Mouse (Mus musculus): ENCODE measurements around the gene Hykk. TPM values are rescaled to one million over a fixed set of nuclear protein-coding genes. Genes with fewer than 3 reads are reported as not detected.
"Not testable (repeated sequence)": the region's sequence is repeated elsewhere in the genome, so short reads cannot be mapped to it uniquely, and the experiment has no call there.

Gene Hykk
- polyA plus RNA-seq, 1 experiment = 0.01 TPM

DNA sequence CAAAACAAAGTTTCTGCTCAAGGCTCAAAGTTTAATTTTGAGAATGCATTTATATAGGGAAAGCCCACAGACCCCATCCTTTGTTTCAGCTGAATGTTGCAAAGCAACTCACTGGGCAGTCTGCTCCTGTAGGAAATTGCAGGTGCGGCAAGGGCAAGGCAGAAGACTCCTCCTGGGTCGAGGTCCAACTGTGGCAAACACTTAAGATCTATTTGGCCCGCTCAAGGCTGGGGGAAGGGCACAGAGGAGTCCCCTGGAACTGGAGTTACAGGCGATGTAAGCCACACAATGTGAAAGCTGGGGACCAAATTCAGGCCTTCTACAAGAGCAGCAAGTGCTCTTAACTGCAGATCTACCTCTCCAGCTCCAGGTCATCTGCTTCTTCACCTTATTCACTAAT, 2.9 kb downstream of the Hykk start:
- Histone ChIP-seq H3K9me3 (ENCODE audit: control insufficient read depth, low read length) (peaks cover 5% of the 10 kb centered on the region), H3K27me3 (ENCODE audit: control insufficient read depth) (peaks cover 19% of the 10 kb centered on the region), H3K4me3 (replicated peaks) (no peak overlapping the region), H3K36me3 (ENCODE audit: control insufficient read depth) (no peaks in the 10 kb centered on the region; the same call in 1 of the 2 replicates), H3K4me1 (ENCODE audit: control insufficient read depth) (peaks cover 6% of the 10 kb centered on the region)
- TF ChIP-seq TAL1 (IDR thresholded peaks at IDR 0.05; ENCODE audit: low read length) = no peak

DNA sequence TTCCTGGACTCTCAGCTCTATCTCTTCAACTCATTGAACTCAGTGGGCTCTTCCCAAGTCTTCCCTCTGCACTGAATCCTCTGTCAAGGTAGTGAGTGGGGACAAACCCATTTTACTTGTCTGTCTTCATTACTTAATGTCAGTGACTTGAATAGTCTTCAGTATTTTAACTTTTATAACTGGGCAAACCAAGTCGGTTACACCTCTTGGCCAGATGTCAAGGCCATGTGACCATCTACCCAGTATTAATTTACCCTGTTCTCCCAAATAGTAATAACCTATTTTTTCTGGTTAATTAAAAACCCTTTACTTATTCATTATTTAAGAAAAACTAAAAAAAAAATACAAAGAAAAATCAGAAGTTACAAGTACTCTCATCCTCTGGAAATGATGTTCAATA, 13.7 kb downstream of the Hykk start:
- H3K4me3 ChIP-seq (replicated peaks) = no peak overlapping the region
- TF ChIP-seq TAL1 (IDR thresholded peaks at IDR 0.05; ENCODE audit: low read length) (no peak), GATA1 (IDR thresholded peaks at IDR 0.05; ENCODE audit: low read length) (no peak)

DNA sequence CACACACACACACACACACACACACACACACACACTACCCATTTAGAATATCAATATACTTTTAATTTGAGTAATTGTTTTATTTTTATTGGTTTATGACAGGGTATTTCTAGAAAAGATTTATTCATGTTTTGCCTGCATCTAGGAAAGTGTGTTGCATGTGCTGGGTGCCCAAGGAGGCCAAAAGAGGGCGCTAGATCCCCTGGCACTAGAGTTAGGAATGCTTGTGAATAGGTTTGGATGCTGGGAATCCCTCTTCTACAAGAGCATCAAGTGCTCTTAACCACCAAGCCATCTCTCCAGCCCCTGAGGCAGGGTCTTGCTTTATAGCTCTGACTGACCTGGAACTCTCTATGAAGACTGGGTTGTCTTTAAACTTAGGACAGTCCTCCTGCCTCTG, 14.7 kb downstream of the Hykk start:
- peaks cover 2% of the 10 kb centered on the region; the same call in 1 of the 2 replicates for H3K36me3 ChIP-seq (ENCODE audit: control insufficient read depth)
- no peak overlapping the region for H3K4me3 ChIP-seq (replicated peaks)
- TF ChIP-seq TAL1 (IDR thresholded peaks at IDR 0.05; ENCODE audit: low read length) = no peak
- TF ChIP-seq GATA1 (IDR thresholded peaks at IDR 0.05; ENCODE audit: low read length) = no peak
- no peaks in the 10 kb centered on the region for H3K9me3 ChIP-seq (ENCODE audit: control insufficient read depth, low read length)
- H3K27me3 ChIP-seq (ENCODE audit: control insufficient read depth) = no peaks in the 10 kb centered on the region
- H3K4me1 ChIP-seq (ENCODE audit: control insufficient read depth) = no peaks in the 10 kb centered on the region

More for the DNA sequence above, 13.7 kb downstream of the Hykk start:
- Histone ChIP-seq H3K36me3 (ENCODE audit: control insufficient read depth) (peaks cover 2% of the 10 kb centered on the region; the same call in 1 of the 2 replicates), H3K27me3 (ENCODE audit: control insufficient read depth) (no peaks in the 10 kb centered on the region), H3K9me3 (ENCODE audit: control insufficient read depth, low read length) (no peaks in the 10 kb centered on the region), H3K4me1 (ENCODE audit: control insufficient read depth) (no peaks in the 10 kb centered on the region)

DNA sequence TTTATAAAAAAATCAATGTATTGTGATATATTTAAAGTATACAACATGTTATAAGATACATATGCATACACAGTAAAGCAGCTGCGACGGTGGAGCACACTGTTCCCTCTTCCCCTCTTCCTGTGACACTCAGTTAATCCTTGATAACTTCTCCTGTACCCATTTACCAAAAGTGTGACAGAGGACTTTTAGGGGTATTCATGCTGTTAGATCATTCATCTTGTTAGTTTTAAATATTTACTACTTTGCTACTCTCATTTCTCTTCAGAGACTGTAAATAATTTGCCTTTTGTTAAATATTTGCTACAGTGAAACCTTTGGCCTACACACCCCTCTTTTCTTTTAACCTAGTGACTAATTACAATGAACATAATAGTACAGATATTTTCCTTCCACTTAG, 15.3 kb downstream of the Hykk start:
- H3K4me3 ChIP-seq (replicated peaks) = no peak overlapping the region

DNA sequence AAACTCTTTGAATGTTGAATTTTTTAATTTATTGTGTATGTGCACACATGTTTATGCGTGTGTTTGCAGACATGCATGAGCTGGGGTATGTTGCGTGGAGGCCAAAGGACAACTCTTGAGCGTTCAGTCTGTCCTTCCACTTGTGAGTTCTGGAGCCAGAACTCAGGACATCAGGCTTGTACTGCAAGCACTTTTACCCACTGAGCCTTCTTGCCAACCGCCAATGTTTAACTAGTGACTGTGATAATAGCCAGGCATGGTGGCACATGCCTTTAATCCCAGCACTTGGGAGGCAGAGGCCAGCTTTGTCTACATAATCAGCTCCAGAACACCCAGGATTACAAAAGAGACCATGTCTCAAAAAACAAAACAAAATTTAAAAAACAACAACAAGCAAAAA, 25.0 kb downstream of the Hykk start:
- Histone ChIP-seq H3K9me3 (ENCODE audit: control insufficient read depth, low read length) (no peaks in the 10 kb centered on the region), H3K4me1 (ENCODE audit: control insufficient read depth) (no peaks in the 10 kb centered on the region)
- TF ChIP-seq GATA1 (IDR thresholded peaks at IDR 0.05; ENCODE audit: low read length) = no peak
- TF ChIP-seq TAL1 (IDR thresholded peaks at IDR 0.05; ENCODE audit: low read length) = no peak

More for the DNA sequence above, 15.3 kb downstream of the Hykk start:
- Histone ChIP-seq H3K36me3 (ENCODE audit: control insufficient read depth) (peaks cover 2% of the 10 kb centered on the region; the same call in 1 of the 2 replicates), H3K27me3 (ENCODE audit: control insufficient read depth) (no peaks in the 10 kb centered on the region), H3K9me3 (ENCODE audit: control insufficient read depth, low read length) (no peaks in the 10 kb centered on the region), H3K4me1 (ENCODE audit: control insufficient read depth) (no peaks in the 10 kb centered on the region)
- no peak for TF ChIP-seq GATA1 (IDR thresholded peaks at IDR 0.05; ENCODE audit: low read length)
- no peak for TF ChIP-seq TAL1 (IDR thresholded peaks at IDR 0.05; ENCODE audit: low read length)

DNA sequence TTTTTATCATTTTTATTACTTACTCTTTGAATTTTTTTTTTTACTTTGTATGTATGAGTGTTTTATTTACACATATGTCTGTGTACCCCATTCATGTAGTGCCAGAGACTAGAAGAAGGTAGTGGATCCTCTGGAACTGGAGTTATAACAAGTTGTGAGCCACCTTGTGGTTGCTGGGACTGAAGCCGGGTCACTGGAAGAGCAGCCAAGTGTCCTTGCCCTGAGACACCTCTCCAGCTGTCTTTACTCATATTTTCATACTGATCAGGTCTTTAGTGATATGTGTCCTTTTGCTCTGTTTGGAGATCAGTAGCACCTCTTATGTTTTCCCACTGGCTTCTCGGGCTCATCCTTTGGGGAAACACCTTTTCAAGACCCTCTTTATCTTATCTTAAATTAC, 27.4 kb downstream of the Hykk start:
- Histone ChIP-seq H3K27me3 (ENCODE audit: control insufficient read depth) (no peaks in the 10 kb centered on the region; the same call in 1 of the 2 replicates), H3K9me3 (ENCODE audit: control insufficient read depth, low read length) (no peaks in the 10 kb centered on the region), H3K4me1 (ENCODE audit: control insufficient read depth) (no peaks in the 10 kb centered on the region), H3K36me3 (ENCODE audit: control insufficient read depth) (no peaks in the 10 kb centered on the region), H3K4me3 (replicated peaks) (no peak overlapping the region)
- no peak for TF ChIP-seq TAL1 (IDR thresholded peaks at IDR 0.05; ENCODE audit: low read length)
- no peak for TF ChIP-seq GATA1 (IDR thresholded peaks at IDR 0.05; ENCODE audit: low read length)

More for the DNA sequence above, 25.0 kb downstream of the Hykk start:
- H3K27me3 ChIP-seq (ENCODE audit: control insufficient read depth) = no peaks in the 10 kb centered on the region; the same call in 1 of the 2 replicates
- H3K36me3 ChIP-seq (ENCODE audit: control insufficient read depth) = peaks cover 8% of the 10 kb centered on the region; the same call in 1 of the 2 replicates
- no peak overlapping the region for H3K4me3 ChIP-seq (replicated peaks)

DNA sequence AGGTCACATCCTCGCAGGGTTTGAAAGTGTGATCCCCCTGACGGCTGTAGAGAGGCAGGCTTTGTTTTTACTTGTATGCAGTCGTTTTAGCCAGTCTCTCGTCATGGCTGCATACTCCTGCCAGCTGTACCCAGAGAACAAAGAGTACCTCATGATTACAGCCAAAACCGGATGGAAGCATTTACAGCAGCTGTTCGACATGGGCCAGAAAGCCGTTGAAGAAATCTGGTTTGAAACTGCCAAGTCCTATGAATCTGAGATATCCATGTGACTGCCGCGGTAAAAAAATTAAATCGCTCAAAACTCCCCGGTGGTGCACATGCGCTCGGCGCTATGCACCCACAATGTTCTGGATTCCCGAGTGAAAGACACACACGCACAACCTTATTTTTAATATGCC, 29.2 kb downstream of the Hykk start:
- no peaks in the 10 kb centered on the region for H3K36me3 ChIP-seq (ENCODE audit: control insufficient read depth)
- TF ChIP-seq TAL1 (IDR thresholded peaks at IDR 0.05; ENCODE audit: low read length) (no peak), GATA1 (IDR thresholded peaks at IDR 0.05; ENCODE audit: low read length) (no peak)
- no peaks in the 10 kb centered on the region for H3K9me3 ChIP-seq (ENCODE audit: control insufficient read depth, low read length)
- peaks cover 8% of the 10 kb centered on the region for H3K4me1 ChIP-seq (ENCODE audit: control insufficient read depth)
- no peak overlapping the region for H3K4me3 ChIP-seq (replicated peaks)
- no peaks in the 10 kb centered on the region; the same call in 1 of the 2 replicates for H3K27me3 ChIP-seq (ENCODE audit: control insufficient read depth)

DNA sequence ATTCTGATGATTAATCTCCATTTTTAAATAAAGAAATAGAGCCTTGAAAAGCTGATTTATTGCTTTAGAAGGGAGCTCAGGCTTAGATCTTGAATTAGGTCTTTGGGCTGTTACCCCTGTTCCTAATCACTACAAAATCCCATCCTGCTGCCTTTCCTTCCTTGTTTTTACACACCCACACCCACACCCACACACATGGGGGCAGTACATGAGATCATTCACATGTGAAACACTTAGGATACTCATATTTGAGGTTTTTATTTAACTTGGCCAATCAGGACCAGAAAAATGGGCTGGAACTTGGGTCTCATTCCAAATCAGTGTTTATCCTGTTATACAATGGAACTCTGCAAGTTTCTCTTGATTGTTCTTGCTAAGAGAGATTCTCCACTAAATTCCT, 32.4 kb downstream of the Hykk start:
- no peaks in the 10 kb centered on the region; the same call in 1 of the 2 replicates for H3K27me3 ChIP-seq (ENCODE audit: control insufficient read depth)
- H3K4me1 ChIP-seq (ENCODE audit: control insufficient read depth) = peaks cover 27% of the 10 kb centered on the region
- TF ChIP-seq TAL1 (IDR thresholded peaks at IDR 0.05; ENCODE audit: low read length) (no peak), GATA1 (IDR thresholded peaks at IDR 0.05; ENCODE audit: low read length) (no peak)
- no peaks in the 10 kb centered on the region for H3K9me3 ChIP-seq (ENCODE audit: control insufficient read depth, low read length)
- no peak overlapping the region for H3K4me3 ChIP-seq (replicated peaks)
- H3K36me3 ChIP-seq (ENCODE audit: control insufficient read depth) = peaks cover 26% of the 10 kb centered on the region

DNA sequence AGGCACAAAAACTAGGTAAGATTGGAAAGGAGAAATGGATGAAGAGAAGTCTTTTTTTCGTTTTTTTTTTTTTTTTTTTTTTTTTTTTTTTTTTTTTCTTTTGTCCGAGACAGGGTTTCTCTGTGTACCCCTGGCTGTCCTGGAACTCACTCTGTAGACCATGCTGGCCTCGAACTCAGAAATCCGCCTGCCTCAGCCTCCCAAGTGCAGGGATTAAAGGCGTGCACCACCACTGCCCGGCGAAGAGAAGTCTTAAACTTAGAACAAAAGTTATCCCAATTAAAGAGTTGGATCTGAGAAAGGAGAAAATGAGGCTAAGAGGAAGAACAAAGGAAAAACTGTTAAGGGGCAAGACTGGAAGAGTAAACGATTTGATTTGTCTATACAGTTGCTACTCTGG, 33.1 kb downstream of the Hykk start:
- not testable (repeated sequence) for H3K9me3 ChIP-seq (ENCODE audit: control insufficient read depth, low read length); H3K27me3 ChIP-seq (ENCODE audit: control insufficient read depth)
- peaks cover 33% of the 10 kb centered on the region for H3K36me3 ChIP-seq (ENCODE audit: control insufficient read depth)
- peak overlapping the region; percentile 86 for H3K4me3 ChIP-seq (replicated peaks)
- H3K4me1 ChIP-seq (ENCODE audit: control insufficient read depth) = peaks cover 27% of the 10 kb centered on the region
